Mouse (Mus musculus) myocyte (in vitro differentiated cells): Measurements from ENCODE around the gene Tob1. TPM values are rescaled to one million over a fixed set of nuclear protein-coding genes. Genes with fewer than 3 reads are reported as not detected.

Experiments used
- H3K27me3 ChIP-seq: one replicate; pipeline ENCODE4 v1.6.1; 2011; ENCODE audit not compliant: control insufficient read depth, insufficient read depth, insufficient read length
- H3K36me3 ChIP-seq: one replicate; pipeline ENCODE4 v1.6.1; 2011; ENCODE audit not compliant: control insufficient read depth, insufficient read depth
- H3K4me2 ChIP-seq: one replicate; pipeline ENCODE4 v1.6.1; 2011; ENCODE audit warnings: low read depth, control low read depth
- H3K4me3 ChIP-seq: one replicate; pipeline ENCODE4 v1.5.1; 2011; ENCODE audit warnings: mild to moderate bottlenecking, control low read depth, moderate library complexity
- H3K79me2 ChIP-seq: one replicate; pipeline ENCODE4 v1.6.1; 2011; ENCODE audit not compliant: control insufficient read depth, insufficient read depth
- H3ac ChIP-seq: one replicate; pipeline ENCODE4 v1.6.1; 2011; ENCODE audit not compliant: control insufficient read depth, insufficient read length
- CEBPB ChIP-seq: IDR thresholded peaks from 2 replicates; pipeline ENCODE4 v1.6.1; 2011; ENCODE audit warnings: mild to moderate bottlenecking, moderate library complexity; ENCODE audit not compliant: poor library complexity, insufficient read depth, severe bottlenecking
- E2F4 ChIP-seq: IDR thresholded peaks from one replicate; pipeline ENCODE4 v1.6.1; 2011; ENCODE audit warnings: mild to moderate bottlenecking, control low read depth, moderate library complexity; ENCODE audit not compliant: insufficient read depth
- MAX ChIP-seq: IDR thresholded peaks from one replicate; pipeline ENCODE4 v1.6.1; 2011; ENCODE audit warnings: low read depth, mild to moderate bottlenecking, control low read depth
- MYOD1 ChIP-seq, 3 experiments: IDR thresholded peaks; one replicate each; pipeline ENCODE4 v1.6.1; 2011; ENCODE audit warnings: control low read depth in 2 of 3, low read depth in 2 of 3, mild to moderate bottlenecking in 2 of 3, moderate library complexity in 1 of 3; ENCODE audit not compliant: insufficient read length in 2 of 3, control insufficient read depth in 1 of 3
- MYOG ChIP-seq, 3 experiments: IDR thresholded peaks; one replicate each; pipeline ENCODE4 v1.6.1; 2011; ENCODE audit warnings: control low read depth in 2 of 3, low read depth in 2 of 3, mild to moderate bottlenecking in 2 of 3; ENCODE audit not compliant: insufficient read length in 2 of 3, control insufficient read depth in 1 of 3, insufficient read depth in 1 of 3
- POLR2A ChIP-seq: IDR thresholded peaks from one replicate; pipeline ENCODE4 v1.6.1; 2011; ENCODE audit warnings: low read depth, mild to moderate bottlenecking, control low read depth, moderate library complexity; ENCODE audit not compliant: insufficient read length
- POLR2AphosphoS2 ChIP-seq: IDR thresholded peaks from one replicate; pipeline ENCODE4 v1.6.1; 2011; ENCODE audit warnings: low read depth, control low read depth; ENCODE audit not compliant: insufficient read length
- REST ChIP-seq: IDR thresholded peaks from one replicate; pipeline ENCODE4 v1.6.1; 2011; ENCODE audit warnings: mild to moderate bottlenecking, control low read depth, moderate library complexity; ENCODE audit not compliant: insufficient read depth, insufficient read length
- SRF ChIP-seq: IDR thresholded peaks from one replicate; pipeline ENCODE4 v1.6.1; 2011; ENCODE audit warnings: low read depth; ENCODE audit not compliant: control insufficient read depth, insufficient read length
- TCF12 ChIP-seq: IDR thresholded peaks from one replicate; pipeline ENCODE4 v1.6.1; 2011; ENCODE audit warnings: mild to moderate bottlenecking, control low read depth; ENCODE audit not compliant: poor library complexity, insufficient read depth, severe bottlenecking
- TCF3 ChIP-seq: IDR thresholded peaks from one replicate; pipeline ENCODE4 v1.6.1; 2011; ENCODE audit warnings: low read depth, control low read depth; ENCODE audit not compliant: insufficient read length
- USF1 ChIP-seq: IDR thresholded peaks from one replicate; pipeline ENCODE4 v1.6.1; 2011; ENCODE audit warnings: low read depth, mild to moderate bottlenecking, control low read depth, moderate library complexity
- polyA plus RNA-seq: library from polyadenylated mRNA; unstranded; fragments of >200 nt; fragmentation: generic; extraction: Trizol; gene quantifications from one replicate; pipeline ENCODE4 v1.2.1, GENCODE M21; 2012; ENCODE audit warnings: missing spikeins

The Tob1 gene
- polyA plus RNA-seq, 1 experiment: 32.8 TPM

DNA sequence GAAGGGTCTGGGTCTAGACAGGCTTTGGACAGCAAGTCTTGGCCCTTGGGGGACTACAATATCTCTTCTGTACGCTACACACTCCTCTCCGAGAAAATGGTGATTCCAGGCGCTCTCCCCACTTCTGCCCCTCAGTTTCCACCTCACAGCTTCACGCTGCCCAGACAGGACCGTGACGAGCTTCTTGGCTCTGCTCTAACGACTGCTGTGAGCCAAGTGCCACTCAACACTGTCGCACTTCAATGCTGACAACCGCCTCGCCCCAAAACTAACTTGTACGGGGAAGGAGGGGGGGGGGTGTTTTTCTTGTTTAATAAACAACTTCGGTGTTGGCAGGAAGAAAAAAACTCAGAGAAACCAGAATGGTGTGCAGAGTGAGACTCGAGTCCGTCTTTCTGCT lies 46.7 kb downstream of the Tob1 start:
- H3ac ChIP-seq: no peak overlapping the region
- TF ChIP-seq POLR2A (no peak), CEBPB (no peak), MYOD1 (IDR thresholded peaks at IDR 0.05; ENCODE audit: control insufficient read depth in 1 of 3, insufficient read length in 2 of 3, low read depth in 2 of 3) (no peak), TCF3 (no peak), MYOG (IDR thresholded peaks at IDR 0.05; ENCODE audit: control insufficient read depth in 1 of 3, insufficient read depth in 1 of 3, insufficient read length in 2 of 3, low read depth in 2 of 3) (no peak), E2F4 (no peak), TCF12 (no peak), MAX (no peak), SRF (no peak)
- H3K79me2 ChIP-seq: no peaks in the 10 kb centered on the region
- no peaks in the 10 kb centered on the region for H3K36me3 ChIP-seq
- no peak overlapping the region for H3K4me2 ChIP-seq
- H3K4me3 ChIP-seq: no peak overlapping the region
- H3K27me3 ChIP-seq: no peaks in the 10 kb centered on the region

- no peaks in the 10 kb centered on the region for H3K36me3 ChIP-seq
- H3K79me2 ChIP-seq: no peaks in the 10 kb centered on the region
- TF ChIP-seq CEBPB (no peak), MYOD1 (IDR thresholded peaks at IDR 0.05; ENCODE audit: control insufficient read depth in 1 of 3, insufficient read length in 2 of 3, low read depth in 2 of 3) (no peak), TCF3 (no peak), TCF12 (no peak)
- H3K4me3 ChIP-seq: no peak overlapping the region
- H3ac ChIP-seq: no peak overlapping the region
- no peak overlapping the region for H3K4me2 ChIP-seq
- H3K27me3 ChIP-seq: no peaks in the 10 kb centered on the region
These were observed 48.6 kb downstream of the Tob1 start for GRCm38 (mm10) chr11:94259814-94260213.

DNA sequence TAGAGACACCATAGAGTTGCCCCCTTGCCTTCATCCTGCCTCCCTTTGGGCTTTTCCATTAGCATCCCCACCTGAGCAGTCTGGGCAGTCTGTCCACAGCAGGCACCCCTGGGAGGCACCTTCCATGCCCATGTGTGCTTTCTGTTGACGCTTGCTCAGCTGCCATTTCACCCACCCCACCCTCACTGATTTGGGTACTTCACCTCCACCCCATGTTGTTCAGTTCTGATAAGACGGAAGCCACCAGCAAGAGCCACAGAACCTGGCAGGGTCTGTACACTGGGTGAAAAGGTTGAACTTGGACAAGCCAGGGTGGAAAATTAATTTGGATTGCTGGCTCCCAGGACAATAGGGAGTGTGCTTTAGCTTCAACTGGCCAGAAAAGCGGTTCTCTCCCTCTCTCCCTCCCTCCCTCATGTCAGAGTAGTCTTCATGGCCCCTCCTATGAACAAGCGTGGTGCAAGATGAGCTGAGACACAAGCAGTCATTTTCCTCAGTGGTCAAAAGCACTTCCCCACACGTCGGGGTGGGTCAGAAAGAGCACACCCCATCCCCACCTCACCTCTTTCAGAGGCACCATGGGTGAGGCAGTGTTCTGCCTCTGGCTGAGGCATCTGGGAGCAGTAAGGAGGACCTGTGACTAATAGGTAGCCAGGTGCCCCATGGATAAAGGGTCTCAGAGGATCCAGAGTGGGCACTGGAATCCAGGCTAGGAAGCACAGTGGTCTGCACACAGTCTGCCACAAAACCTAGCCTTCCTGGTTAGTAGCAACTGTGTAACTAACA lies 50.5 kb downstream of the Tob1 start:
- Histone ChIP-seq H3K4me2 (no peak overlapping the region), H3K79me2 (no peaks in the 10 kb centered on the region), H3ac (no peak overlapping the region), H3K36me3 (no peaks in the 10 kb centered on the region), H3K4me3 (no peak overlapping the region), H3K27me3 (no peaks in the 10 kb centered on the region)
- TF ChIP-seq TCF12: no peak
- no peak for TF ChIP-seq CEBPB
- no peak for TF ChIP-seq POLR2AphosphoS2
- TF ChIP-seq MYOG (IDR thresholded peaks at IDR 0.05; ENCODE audit: control insufficient read depth in 1 of 3, insufficient read depth in 1 of 3, insufficient read length in 2 of 3, low read depth in 2 of 3): no peak
- no peak for TF ChIP-seq TCF3
- no peak for TF ChIP-seq USF1
- no peak for TF ChIP-seq E2F4
- no peak for TF ChIP-seq POLR2A
- TF ChIP-seq SRF: no peak
- TF ChIP-seq REST: no peak
- TF ChIP-seq MYOD1 (IDR thresholded peaks at IDR 0.05; ENCODE audit: control insufficient read depth in 1 of 3, insufficient read length in 2 of 3, low read depth in 2 of 3): no peak
- no peak for TF ChIP-seq MAX

Other genes starting within 250 kb of the Tob1 start
- 258 TPM for gene Gm20390, start 243.2 kb upstream of the Tob1 start, polyA plus RNA-seq
- gene Nme1, start 242.9 kb upstream of the Tob1 start, polyA plus RNA-seq: 48.7 TPM
- 16.9 TPM for gene Spag9, start 215.4 kb upstream of the Tob1 start, polyA plus RNA-seq
- 0.80 TPM for gene Wfikkn2, start 34.6 kb downstream of the Tob1 start, polyA plus RNA-seq
- not detected for gene Gm21885, start 70.4 kb downstream of the Tob1 start, polyA plus RNA-seq
- gene Luc7l3, start 110.5 kb downstream of the Tob1 start, polyA plus RNA-seq: 15.4 TPM
- gene Ankrd40, start 116.5 kb downstream of the Tob1 start, polyA plus RNA-seq: 105 TPM
- gene Abcc3, start 181.5 kb downstream of the Tob1 start, polyA plus RNA-seq: not detected